Comparison of ENCODE assay signal across 8 mouse cellular contexts in genomic region chr8:47990911-47991820, GRCm38 (mm10). TPM values are rescaled to one million over a fixed set of nuclear protein-coding genes. Genes with fewer than 3 reads are reported as not detected.
DNase-seq lines count a peak whose midpoint lies in the region; ATAC-seq lines count a peak whose summit lies in the region.

Gene Wwc2 (minus strand): TSS chr8:47990924.

- peak; percentile 34 for ATAC-seq in hindbrain, embryonic 16.5 days
- no peak for ATAC-seq in inflammation-experienced regulatory T-cells, adult 6 months

- peak within 1 kb of the TSS; percentile 96 for H3K4me3 ChIP-seq in hindbrain, embryonic 16.5 days (ENCODE audit: low read length)
- peak within 1 kb of the TSS; percentile 94 for H3K4me3 ChIP-seq in megakaryocyte, embryonic 14.5 days (replicated peaks)

- H3K27ac ChIP-seq in hindbrain, embryonic 16.5 days (ENCODE audit: low read depth, low read length), result peak within 1 kb of the TSS; percentile 85

- H3K36me3 ChIP-seq in hindbrain, embryonic 16.5 days (ENCODE audit: control insufficient read depth, insufficient read depth, low read length), result no peaks in the 10 kb centered on the region
- H3K36me3 ChIP-seq in megakaryocyte, embryonic 14.5 days (replicated peaks; ENCODE audit: low read length), result no peaks in the 10 kb centered on the region

- peak within 1 kb of the TSS; percentile 97 for H3K4me2 ChIP-seq in hindbrain, embryonic 16.5 days (ENCODE audit: low read length)

- H3K9me3 ChIP-seq in hindbrain, embryonic 16.5 days (ENCODE audit: control insufficient read depth, low read length), result no peaks in the 10 kb centered on the region
- H3K9me3 ChIP-seq in megakaryocyte, embryonic 14.5 days, result no peaks in the 10 kb centered on the region

- peaks cover 14% of the 10 kb centered on the region for H3K4me1 ChIP-seq in hindbrain, embryonic 16.5 days (ENCODE audit: control insufficient read depth, insufficient read depth, low read depth, low read length)
- peaks cover 24% of the 10 kb centered on the region for H3K4me1 ChIP-seq in megakaryocyte, embryonic 14.5 days

- intact Hi-C loops in left cerebral cortex, postnatal 14 days (cut with DNase I), result no loop called here

- H3K27me3 ChIP-seq in hindbrain, embryonic 16.5 days (replicated peaks; ENCODE audit: control insufficient read depth, insufficient read depth, low read length), result no peaks in the 10 kb centered on the region
- peaks cover 4% of the 10 kb centered on the region for H3K27me3 ChIP-seq in megakaryocyte, embryonic 14.5 days (replicated peaks)

- 4% methylated on average over 33 of the region's 46 CpGs for WGBS in hindbrain, embryonic 16.5 days

- peak within 1 kb of the TSS; percentile 96 for H3K9ac ChIP-seq in hindbrain, embryonic 16.5 days (ENCODE audit: low read depth, low read length)

- peak; percentile 87 for DNase-seq in ZHBTc4 (ENCODE audit: low read depth, low spot score)
- DNase-seq in cerebellum, postnatal 10 days, result peak; percentile 50 to 51
- peak; percentile 60 to 80 for DNase-seq in gastrocnemius, adult 8-10 months (ENCODE audit: low spot score in 2 of 2)
- peak in 1 of 2 experiments; percentile 39 for DNase-seq in left cerebral cortex, postnatal 14 days (ENCODE audit: low spot score in 2 of 2)
- DNase-seq in right cerebral cortex, postnatal 14 days, result peak; percentile 43

RNA-seq across cellular contexts. Expression of gene Wwc2, which starts in this region (rescaled TPM):
- 1 to 10 TPM; 3.5 to 5.7 (median 5.0) TPM for total RNA-seq in gastrocnemius, adult 8-10 months (2022)
- 5.4 and 5.8 TPM in 2 replicates for polyA plus RNA-seq in hindbrain, embryonic 16.5 days (2015; fragmentation: Nextera tagmentation; extraction: Ambion mirVana)
- 10 to 100 TPM; 27.5 to 27.8 TPM for total RNA-seq in left cerebral cortex, postnatal 14 days (2021)
- polyA plus RNA-seq in megakaryocyte, embryonic 14.5 days (2012; ENCODE audit: insufficient read depth, low replicate concordance), result 1.1 and 3.0 TPM in 2 replicates
- under 1 TPM in 2 of 3 experiments, not detected in 1; 0.10 to 0.16 TPM for polyA plus RNA-seq in inflammation-experienced regulatory T-cells, adult 6 months (2017; shearing (Covaris generic))

Comparison
In these comparisons a context has a peak if more than half of its experiments do, and no peak if none do; other contexts are left out.
1. RNA of gene Wwc2 (total RNA-seq): 27.5 to 27.8 TPM in left cerebral cortex, postnatal 14 days; 3.5 to 5.7 TPM in gastrocnemius, adult 8-10 months; every median in the first group is over 4 times any median in the second.